Mouse (Mus musculus): ENCODE measurements at regions not wholly inside any gene's neighbourhood (a gene's known extent, or its start where the extent isn't known, plus 50 kb on each side); places are given as distances from the start of the nearest gene placed in this dataset.

DNA sequence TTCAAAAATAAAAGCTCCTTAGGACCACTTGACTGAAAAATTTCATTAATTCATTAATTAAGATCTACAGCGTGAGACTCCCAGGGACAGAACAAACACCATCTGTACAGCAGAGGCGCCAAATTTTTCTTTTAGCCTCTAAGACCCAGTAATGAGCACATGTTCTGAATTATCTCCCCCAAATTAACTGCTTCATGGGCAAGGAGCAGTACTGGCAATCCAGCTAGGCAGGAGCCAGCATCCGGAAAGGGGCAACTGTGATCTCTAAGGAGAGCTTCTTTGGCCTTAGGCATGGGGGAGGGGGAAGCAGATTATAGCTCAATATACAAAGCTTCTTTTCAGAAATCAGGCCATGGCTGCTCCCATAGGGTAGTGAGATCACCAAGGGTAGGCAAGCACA lies 278.2 kb upstream of the Castor2 start:
- no peak for DNase-seq (ENCODE audit: low spot score)

DNA sequence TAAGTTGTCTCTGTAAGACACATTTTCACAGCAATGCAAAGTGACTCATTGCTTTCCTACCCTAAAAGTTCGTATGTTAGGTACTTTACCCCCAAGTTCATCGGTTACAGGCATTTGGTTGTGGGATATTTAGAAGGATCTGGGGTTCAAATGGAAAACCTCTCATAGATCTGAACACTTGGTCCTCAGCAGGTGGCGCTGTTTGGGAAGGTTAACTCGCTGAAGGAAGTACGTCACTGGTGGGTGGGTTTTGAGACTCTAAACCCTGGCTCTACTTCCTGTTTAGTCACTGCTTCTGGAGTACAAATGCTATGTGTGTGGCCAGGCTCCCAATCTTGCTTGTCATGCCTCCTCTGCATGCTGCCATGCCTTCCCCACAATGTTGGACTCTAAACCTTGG lies 284.0 kb upstream of the Castor2 start:
- DNase-seq (ENCODE audit: low spot score) = no peak

- DNase-seq (ENCODE audit: low spot score) = no peak
Observed at GRCm38 (mm10) chr5:133814436-133814835, 285.1 kb upstream of the Castor2 start.

DNA sequence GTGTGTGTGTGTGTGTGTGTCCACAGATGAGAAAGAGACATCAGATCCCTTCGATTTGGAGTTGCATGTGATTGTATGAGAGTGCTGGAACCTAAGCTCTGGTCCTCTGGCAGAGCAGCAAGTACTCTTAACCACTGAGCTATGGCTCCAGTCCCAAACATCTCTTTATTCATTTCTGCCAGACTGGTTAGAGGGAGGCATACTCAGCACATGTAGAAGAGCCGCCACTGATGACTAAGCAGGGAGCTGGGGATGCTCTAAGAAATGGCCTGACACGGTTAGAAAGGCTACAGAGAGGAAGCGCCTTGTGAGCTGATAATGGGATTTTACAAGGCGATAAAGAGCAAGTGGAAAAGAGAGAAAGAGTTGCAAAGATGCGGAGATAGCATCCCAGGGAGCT lies 287.3 kb upstream of the Castor2 start:
- DNase-seq (ENCODE audit: low spot score) = no peak

- DNase-seq (ENCODE audit: low spot score) = no peak
Observed at GRCm38 (mm10) chr5:133806891-133807290, 292.6 kb upstream of the Castor2 start.

- DNase-seq (ENCODE audit: low spot score) = no peak
Observed at GRCm38 (mm10) chr5:133802001-133802400, 297.5 kb upstream of the Castor2 start.

DNA sequence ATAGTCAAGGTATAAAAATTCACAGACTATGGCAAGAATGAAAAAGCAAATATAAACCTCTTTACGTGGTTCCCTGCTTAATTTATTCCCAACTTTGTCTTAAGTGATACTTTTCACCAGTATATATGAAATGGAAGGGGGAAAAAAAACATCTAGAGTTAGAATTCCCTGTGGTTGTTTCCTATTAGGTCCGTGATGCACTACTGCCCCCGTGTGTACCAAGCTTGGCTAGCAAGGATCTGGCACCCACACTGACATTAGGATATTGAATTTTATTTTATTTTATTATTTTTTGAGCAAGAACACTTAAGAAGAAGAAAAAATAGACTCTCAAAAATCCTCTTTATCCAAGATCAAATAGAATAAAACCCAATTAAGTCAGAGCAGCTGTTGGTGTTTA lies 303.9 kb upstream of the Castor2 start:
- peak; percentile 4 for DNase-seq (ENCODE audit: low spot score)

DNA sequence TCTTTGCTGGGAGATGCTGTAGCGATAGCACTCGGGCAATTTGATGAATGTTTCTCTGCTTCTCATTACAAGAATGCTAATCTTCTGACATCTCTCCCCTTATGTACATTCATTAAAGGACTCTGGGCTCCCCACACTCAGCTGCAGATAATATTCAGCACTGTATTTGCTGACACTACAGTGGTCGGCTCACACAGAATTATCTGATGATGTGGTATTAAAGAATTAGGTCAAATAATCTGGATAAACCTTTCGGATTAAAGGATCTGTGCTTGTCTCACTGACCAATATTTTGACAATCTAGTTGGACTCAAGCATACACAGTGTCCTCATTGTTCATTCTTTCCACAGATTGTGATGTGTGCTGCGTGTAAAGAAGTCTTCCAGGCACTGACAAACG lies 308.8 kb upstream of the Castor2 start:
- no peak for DNase-seq (ENCODE audit: low spot score)

GRCm38 (mm10) chr5:133788006-133788405 lies 311.5 kb upstream of the Castor2 start:
- no peak for DNase-seq (ENCODE audit: low spot score)

GRCm38 (mm10) chr5:133787491-133787890 lies 312.0 kb upstream of the Castor2 start:
- DNase-seq (ENCODE audit: low spot score) = no peak

DNA sequence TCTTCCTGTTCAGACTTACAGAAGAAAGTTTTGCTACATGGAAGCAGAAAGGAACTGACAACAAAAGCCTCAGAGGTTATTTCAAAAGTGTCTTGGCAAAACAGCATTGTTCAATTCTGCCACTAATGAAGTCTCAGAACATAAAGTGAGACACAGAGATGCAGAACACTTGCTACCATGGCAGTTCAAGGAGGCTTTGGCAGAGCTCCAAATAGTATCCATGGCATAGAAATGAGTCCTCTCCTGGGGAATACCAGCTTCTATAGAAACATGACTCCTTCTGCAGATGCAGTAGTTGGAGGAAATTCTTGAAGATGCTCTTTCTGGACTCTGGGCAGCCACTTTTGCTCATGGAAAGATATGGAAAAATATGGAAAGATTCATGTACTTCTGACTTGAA lies 322.9 kb upstream of the Castor2 start:
- no peak for DNase-seq (ENCODE audit: low spot score)

GRCm38 (mm10) chr5:133774116-133774515 lies 325.4 kb upstream of the Castor2 start:
- no peak for DNase-seq (ENCODE audit: low spot score)

DNA sequence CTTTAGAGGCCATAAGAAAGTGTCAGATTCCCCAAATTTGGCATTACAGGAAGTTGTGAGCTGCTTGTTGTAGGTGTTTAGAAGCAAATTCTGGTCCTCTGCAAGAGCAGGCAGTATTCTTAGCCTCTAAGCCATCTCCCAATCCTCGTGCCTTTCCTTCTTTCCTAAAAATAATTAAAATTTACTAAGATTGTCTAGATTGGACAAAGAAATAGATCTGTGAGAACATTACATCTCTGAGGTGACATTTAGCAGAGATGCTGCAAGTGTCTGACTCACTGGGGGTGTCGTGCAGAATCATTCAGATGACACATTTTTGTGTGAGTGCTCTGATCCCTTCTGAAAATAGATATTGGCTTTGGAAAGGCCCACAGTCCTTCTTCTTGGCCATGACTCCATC lies 330.7 kb upstream of the Castor2 start:
- DNase-seq (ENCODE audit: low spot score) = no peak

- no peak for DNase-seq (ENCODE audit: low spot score)
Observed at GRCm38 (mm10) chr5:133757817-133758216, 341.7 kb upstream of the Castor2 start.

DNA sequence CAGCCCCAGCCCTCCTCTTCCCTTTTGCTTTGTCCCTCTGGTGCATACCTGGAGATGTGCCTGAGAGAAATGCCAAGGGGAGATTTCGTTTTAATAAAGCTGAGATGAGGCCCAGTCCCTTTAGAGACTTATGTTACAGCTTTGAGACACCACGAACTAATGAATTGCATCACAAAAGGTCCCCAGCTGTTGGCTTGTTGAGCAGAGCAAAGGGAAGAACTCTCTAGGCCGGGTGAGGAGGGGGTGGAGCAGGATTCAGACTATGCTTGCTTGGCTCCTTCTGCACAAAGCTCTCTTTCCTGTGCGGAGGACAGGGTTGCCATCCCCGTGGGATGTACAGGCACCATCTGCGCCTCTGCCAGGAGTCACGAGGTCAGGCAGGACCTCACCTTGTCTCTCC lies 345.3 kb upstream of the Castor2 start:
- DNase-seq (ENCODE audit: low spot score) = no peak

- DNase-seq (ENCODE audit: low spot score) = no peak
Observed at GRCm38 (mm10) chr5:133753461-133754160, 345.9 kb upstream of the Castor2 start.

DNA sequence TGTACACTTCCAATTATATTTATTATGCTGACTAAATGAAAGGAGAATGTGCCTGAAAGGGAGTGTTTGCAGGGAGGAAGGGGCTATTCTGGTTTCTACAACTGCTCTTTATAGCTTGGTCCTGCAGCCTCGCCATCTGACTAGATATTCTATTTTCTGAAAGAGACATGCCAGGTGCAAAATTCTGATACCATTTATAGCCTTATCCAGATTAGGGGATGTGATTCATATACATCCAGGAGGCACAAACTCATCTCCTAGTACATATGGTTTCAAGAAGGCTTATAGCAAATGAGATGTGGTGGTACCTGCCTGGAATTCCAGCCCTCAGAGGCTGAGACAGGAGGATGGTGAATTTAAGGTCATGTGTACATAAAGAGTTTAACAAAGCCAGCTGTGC lies 352.6 kb upstream of the Castor2 start:
- DNase-seq (ENCODE audit: low spot score) = no peak

- no peak for DNase-seq (ENCODE audit: low spot score)
Observed at GRCm38 (mm10) chr5:133746411-133746810, 353.1 kb upstream of the Castor2 start.

DNA sequence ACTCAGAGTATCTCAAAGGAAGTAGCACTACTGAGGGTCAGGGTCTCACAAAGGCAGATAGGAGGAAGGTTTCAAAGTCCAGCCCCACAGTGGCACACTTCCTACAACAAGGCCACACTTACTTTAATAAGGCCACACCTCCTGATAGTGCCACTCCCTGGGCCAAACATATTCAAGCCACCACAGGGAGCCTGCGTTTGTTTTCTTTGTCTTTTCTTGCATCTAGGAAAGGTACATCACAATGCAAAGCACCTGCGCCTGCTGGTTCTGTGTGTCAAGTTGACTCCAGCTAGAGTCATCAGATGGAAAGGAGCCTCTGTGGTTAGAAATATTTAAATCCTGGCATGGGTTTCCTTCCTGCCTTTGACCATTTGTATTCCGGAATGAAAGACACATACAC lies 355.4 kb upstream of the Castor2 start:
- DNase-seq (ENCODE audit: low spot score) = no peak

DNA sequence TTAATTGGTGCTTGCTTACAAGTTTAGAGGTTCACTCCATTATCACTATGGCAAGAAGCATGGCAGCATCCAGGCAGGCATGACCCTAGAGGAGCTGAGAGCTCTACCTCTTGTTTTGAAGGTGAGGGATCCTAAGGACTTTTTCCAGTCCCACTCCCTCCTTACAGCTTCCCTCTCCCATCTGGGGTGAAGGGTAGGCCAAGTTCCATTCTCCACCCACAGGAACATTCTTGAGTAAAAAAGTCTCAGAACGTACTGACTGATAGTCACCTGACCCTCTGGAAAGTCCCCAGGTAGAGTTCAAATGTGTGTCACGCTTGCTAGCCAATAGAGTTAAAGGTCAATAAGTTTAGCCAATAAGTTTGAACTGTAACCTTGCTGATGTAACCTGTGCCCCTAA lies 355.9 kb upstream of the Castor2 start:
- no peak for DNase-seq (ENCODE audit: low spot score)

- DNase-seq (ENCODE audit: low spot score) = no peak
Observed at GRCm38 (mm10) chr5:133731871-133732270, 367.6 kb upstream of the Castor2 start.

DNA sequence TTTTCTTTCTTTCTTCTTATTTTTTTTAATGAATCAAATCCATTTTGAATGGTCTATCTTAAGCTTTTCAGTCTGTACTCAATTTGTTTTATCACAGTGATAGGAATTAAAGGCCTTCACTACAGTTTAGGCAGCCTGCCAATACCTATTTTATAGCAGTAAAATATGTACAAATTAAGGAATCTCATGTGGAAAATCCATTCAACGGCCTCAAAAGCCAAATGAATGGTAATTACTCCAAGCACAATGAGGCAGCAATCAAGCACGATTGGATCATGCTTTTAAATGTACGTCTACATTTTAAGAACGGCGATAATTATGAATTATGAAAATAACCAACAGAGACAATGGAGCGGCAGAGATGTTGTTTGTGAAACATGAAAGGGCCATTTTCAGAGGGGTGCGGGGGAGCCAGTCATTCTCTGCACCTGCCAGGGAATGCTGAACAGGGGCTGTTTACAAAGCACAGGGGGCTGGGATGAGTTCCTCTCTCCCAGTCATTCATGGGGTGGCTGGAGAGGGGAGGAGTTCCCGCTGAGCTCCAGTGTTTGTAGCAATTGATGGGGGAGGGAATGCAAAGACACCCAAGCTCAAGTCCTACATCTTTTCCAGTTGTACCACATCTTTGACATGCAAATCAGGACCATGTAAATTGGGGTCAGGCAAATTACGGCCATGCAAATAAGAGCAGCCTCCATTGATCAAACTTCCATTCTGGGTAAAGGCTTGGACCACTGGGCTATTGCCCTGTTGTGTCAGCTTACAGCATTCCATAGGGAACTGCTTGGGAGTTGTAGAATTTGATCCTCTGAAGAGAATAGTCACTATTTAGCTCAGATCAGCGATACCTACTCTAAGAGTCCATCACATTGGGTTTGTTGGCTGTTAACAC lies 381.1 kb upstream of the Castor2 start:
- DNase-seq (ENCODE audit: low spot score) = no peak

GRCm38 (mm10) chr5:133715830-133716229 lies 383.7 kb upstream of the Castor2 start:
- no peak for DNase-seq (ENCODE audit: low spot score)

DNA sequence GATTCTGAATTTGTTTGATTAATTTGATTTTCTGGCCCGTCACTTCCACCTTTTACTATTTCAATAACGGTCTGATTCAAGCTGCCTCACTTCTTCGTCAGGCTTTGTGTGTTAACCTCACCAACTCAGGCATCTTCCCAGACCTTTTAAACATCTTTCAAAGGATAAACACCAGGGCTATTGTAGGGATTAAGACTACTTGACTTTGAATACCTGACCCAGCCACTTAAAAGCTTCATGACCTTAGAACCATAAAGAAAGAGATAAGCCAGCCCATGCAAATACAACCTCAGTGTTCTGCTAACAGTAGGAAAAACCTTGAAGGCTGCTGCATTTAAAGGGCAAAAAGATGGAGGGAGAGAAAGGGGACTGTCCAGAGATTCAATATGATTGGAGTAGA lies 386.9 kb upstream of the Castor2 start:
- no peak for DNase-seq (ENCODE audit: low spot score)

Data from ovary, postnatal 14 days (tissue).